Mouse (Mus musculus) macrophage (primary cell): ENCODE data around the gene Amotl2. TPM values are rescaled to one million over a fixed set of nuclear protein-coding genes. Genes with fewer than 3 reads are reported as not detected.

ENCODE experiments used
- H3K27ac ChIP-seq: fragments of 350-480 bp; formaldehyde crosslinking; 2 replicates; pipeline ENCODE4 v1.9.0; 2021
- H3K36me3 ChIP-seq: fragments of 350-480 bp; formaldehyde crosslinking; 2 replicates; pipeline ENCODE4 v1.9.0; 2021; ENCODE audit errors: inconsistent target
- H3K4me3 ChIP-seq: fragments of 350-480 bp; formaldehyde crosslinking; 2 replicates; pipeline ENCODE4 v1.9.0; 2021; ENCODE audit errors: inconsistent target
- H3K79me2 ChIP-seq: fragments of 350-480 bp; formaldehyde crosslinking; 2 replicates; pipeline ENCODE4 v1.9.0; 2021; ENCODE audit errors: inconsistent target
- WGBS: methylation state at CpG from one replicate; pipeline ENCODE4 v1.1.7; 2026; ENCODE audit warnings: inconsistent platforms; ENCODE audit not compliant: missing documents; 5-methylcytosine and 5-hydroxymethylcytosine counted together
- polyA plus RNA-seq: library from polyadenylated mRNA; stranded (reverse); fragments of 250-400 nt; gene quantifications from 3 replicates; pipeline ENCODE4 v1.2.4, GENCODE M21; 2018; ENCODE audit warnings: inconsistent platforms

The Amotl2 gene
- polyA plus RNA-seq, 1 experiment from 2014 or later: 0.22 TPM

GRCm38 (mm10) chr9:102724942-102725341 lies 8.5 kb downstream of the Amotl2 start:
- H3K36me3 ChIP-seq: no peaks in the 10 kb centered on the region
- H3K27ac ChIP-seq: no peak overlapping the region
- no peaks in the 10 kb centered on the region for H3K79me2 ChIP-seq
- WGBS: 82% methylated on average over 7 of the region's 7 CpGs
- H3K4me3 ChIP-seq: no peak overlapping the region

GRCm38 (mm10) chr9:102725958-102726654 lies 9.6 kb downstream of the Amotl2 start:
- H3K27ac ChIP-seq: no peak overlapping the region
- H3K4me3 ChIP-seq: no peak overlapping the region
- H3K36me3 ChIP-seq: no peaks in the 10 kb centered on the region
- no peaks in the 10 kb centered on the region for H3K79me2 ChIP-seq
- WGBS: 27% methylated on average over 18 of the region's 22 CpGs

- 88% methylated on average over 3 of the region's 3 CpGs for WGBS
- Histone ChIP-seq H3K4me3 (no peak overlapping the region), H3K27ac (no peak overlapping the region), H3K36me3 (no peaks in the 10 kb centered on the region), H3K79me2 (no peaks in the 10 kb centered on the region)
Observed at GRCm38 (mm10) chr9:102726811-102727210, 10.3 kb downstream of the Amotl2 start.

- Histone ChIP-seq H3K79me2 (no peaks in the 10 kb centered on the region), H3K27ac (no peak overlapping the region), H3K36me3 (no peaks in the 10 kb centered on the region), H3K4me3 (no peak overlapping the region)
- 95% methylated on average over 19 of the region's 25 CpGs for WGBS
Observed at GRCm38 (mm10) chr9:102727662-102728468, 11.4 kb downstream of the Amotl2 start.

- Histone ChIP-seq H3K79me2 (no peaks in the 10 kb centered on the region), H3K4me3 (no peak overlapping the region), H3K36me3 (no peaks in the 10 kb centered on the region), H3K27ac (no peak overlapping the region)
- WGBS: 94% methylated on average over 9 of the region's 9 CpGs
Observed at GRCm38 (mm10) chr9:102728469-102728747, 11.9 kb downstream of the Amotl2 start.

GRCm38 (mm10) chr9:102729093-102729845 lies 12.8 kb downstream of the Amotl2 start:
- H3K4me3 ChIP-seq: no peak overlapping the region
- no peak overlapping the region for H3K27ac ChIP-seq
- H3K36me3 ChIP-seq: no peaks in the 10 kb centered on the region
- 94% methylated on average over 21 of the region's 21 CpGs for WGBS
- H3K79me2 ChIP-seq: no peaks in the 10 kb centered on the region

- Histone ChIP-seq H3K36me3 (no peaks in the 10 kb centered on the region), H3K27ac (no peak overlapping the region), H3K79me2 (no peaks in the 10 kb centered on the region), H3K4me3 (no peak overlapping the region)
- 98% methylated on average over 14 of the region's 14 CpGs for WGBS
Observed at GRCm38 (mm10) chr9:102729876-102730413, 13.5 kb downstream of the Amotl2 start.

GRCm38 (mm10) chr9:102731044-102731471 lies 14.6 kb downstream of the Amotl2 start:
- 20% methylated on average over 7 of the region's 7 CpGs for WGBS
- Histone ChIP-seq H3K36me3 (no peaks in the 10 kb centered on the region), H3K4me3 (no peak overlapping the region), H3K27ac (no peak overlapping the region), H3K79me2 (no peaks in the 10 kb centered on the region)

- no peaks in the 10 kb centered on the region for H3K79me2 ChIP-seq
- H3K27ac ChIP-seq: no peak overlapping the region
- H3K4me3 ChIP-seq: no peak overlapping the region
- 56% methylated on average over 10 of the region's 10 CpGs for WGBS
- no peaks in the 10 kb centered on the region for H3K36me3 ChIP-seq
Observed at GRCm38 (mm10) chr9:102731574-102732175, 15.2 kb downstream of the Amotl2 start.

GRCm38 (mm10) chr9:102732326-102732865 lies 15.9 kb downstream of the Amotl2 start:
- Histone ChIP-seq H3K36me3 (no peaks in the 10 kb centered on the region), H3K27ac (no peak overlapping the region), H3K79me2 (no peaks in the 10 kb centered on the region), H3K4me3 (no peak overlapping the region)
- 91% methylated on average over 5 of the region's 5 CpGs for WGBS

GRCm38 (mm10) chr9:102733459-102733858 lies 17.0 kb downstream of the Amotl2 start:
- H3K27ac ChIP-seq: no peak overlapping the region
- H3K4me3 ChIP-seq: no peak overlapping the region
- WGBS: 94% methylated on average over 5 of the region's 5 CpGs
- H3K36me3 ChIP-seq: no peaks in the 10 kb centered on the region
- H3K79me2 ChIP-seq: no peaks in the 10 kb centered on the region

GRCm38 (mm10) chr9:102733999-102734738 lies 17.7 kb downstream of the Amotl2 start:
- no peaks in the 10 kb centered on the region for H3K79me2 ChIP-seq
- no peak overlapping the region for H3K4me3 ChIP-seq
- H3K27ac ChIP-seq: no peak overlapping the region
- WGBS: 94% methylated on average over 9 of the region's 9 CpGs
- H3K36me3 ChIP-seq: no peaks in the 10 kb centered on the region

GRCm38 (mm10) chr9:102734739-102735075 lies 18.2 kb downstream of the Amotl2 start:
- no peak overlapping the region for H3K27ac ChIP-seq
- 91% methylated on average over 1 of the region's 1 CpGs for WGBS
- no peaks in the 10 kb centered on the region for H3K36me3 ChIP-seq

GRCm38 (mm10) chr9:102735231-102735630 lies 18.8 kb downstream of the Amotl2 start:
- 89% methylated on average over 3 of the region's 3 CpGs for WGBS
- Histone ChIP-seq H3K36me3 (no peaks in the 10 kb centered on the region), H3K4me3 (no peak overlapping the region), H3K79me2 (no peaks in the 10 kb centered on the region), H3K27ac (no peak overlapping the region)

More at GRCm38 (mm10) chr9:102734739-102735075, 18.2 kb downstream of the Amotl2 start:
- H3K79me2 ChIP-seq: no peaks in the 10 kb centered on the region
- no peak overlapping the region for H3K4me3 ChIP-seq
